Mouse (Mus musculus) cortical plate, adult 2 months (tissue): ENCODE data around the gene Phykpl. TPM values are rescaled to one million over a fixed set of nuclear protein-coding genes. Genes with fewer than 3 reads are reported as not detected.

Source experiments
- H3K27ac ChIP-seq: fragments of 200-500 bp; 2 replicates; pipeline ENCODE4 v1.5.1; 2012; ENCODE audit warnings: low read length, control low read depth, inconsistent platforms; ENCODE audit not compliant: insufficient read depth
- H3K4me1 ChIP-seq: fragments of 200-500 bp; 2 replicates; pipeline ENCODE4 v1.6.1; 2011; ENCODE audit warnings: low read length; ENCODE audit not compliant: control insufficient read depth, insufficient read depth
- H3K4me3 ChIP-seq: fragments of 200-500 bp; 2 replicates; pipeline ENCODE4 v1.5.1; 2011; ENCODE audit warnings: mild to moderate bottlenecking, low read length, control low read depth; ENCODE audit not compliant: insufficient read depth
- CTCF ChIP-seq: fragments of 200-500 bp; IDR thresholded peaks from 2 replicates; pipeline ENCODE4 v1.5.1; 2011; ENCODE audit warnings: mild to moderate bottlenecking, control low read depth, low read length; ENCODE audit not compliant: insufficient read depth; ENCODE audit errors: extremely low read depth
- POLR2A ChIP-seq: fragments of 200-500 bp; IDR thresholded peaks from 2 replicates; pipeline ENCODE4 v1.6.1; 2011; ENCODE audit warnings: mild to moderate bottlenecking, low read length, control low read depth; ENCODE audit not compliant: insufficient read depth; ENCODE audit errors: extremely low read depth
- polyA plus RNA-seq: library from polyadenylated mRNA; depleted of rRNA; stranded (reverse); fragments of >200 nt; gene quantifications from 2 replicates; pipeline ENCODE4 v1.2.3, GENCODE M21; 2012

Phykpl gene
- polyA plus RNA-seq, 1 experiment: 9.7 TPM

GRCm38 (mm10) chr11:51638497-51638896 is 53.9 kb downstream of the Phykpl start:
- H3K4me3 ChIP-seq: no peak overlapping the region
- H3K4me1 ChIP-seq: 0 out of 2 replicates have a peak, but pooled peaks cover 1% of the 10 kb centered on the region
- no peak for TF ChIP-seq CTCF
- TF ChIP-seq POLR2A: no peak
- H3K27ac ChIP-seq: no peak overlapping the region

- TF ChIP-seq POLR2A: no peak
- TF ChIP-seq CTCF: no peak
- Histone ChIP-seq H3K27ac (no peak overlapping the region), H3K4me3 (no peak overlapping the region)
These were observed 56.2 kb downstream of the Phykpl start for GRCm38 (mm10) chr11:51640748-51641147.

GRCm38 (mm10) chr11:51643202-51643601 is 58.6 kb downstream of the Phykpl start:
- peaks cover 2% of the 10 kb centered on the region; the same call in 1 of the 2 replicates for H3K4me1 ChIP-seq
- no peak overlapping the region for H3K27ac ChIP-seq
- H3K4me3 ChIP-seq: no peak overlapping the region
- no peak for TF ChIP-seq POLR2A
- no peak for TF ChIP-seq CTCF

More at GRCm38 (mm10) chr11:51640748-51641147, 56.2 kb downstream of the Phykpl start:
- 0 out of 2 replicates have a peak, but pooled peaks cover 1% of the 10 kb centered on the region for H3K4me1 ChIP-seq

- TF ChIP-seq CTCF: no peak
- TF ChIP-seq POLR2A: no peak
- Histone ChIP-seq H3K4me3 (no peak overlapping the region), H3K27ac (no peak overlapping the region), H3K4me1 (peaks cover 2% of the 10 kb centered on the region; the same call in 1 of the 2 replicates)
These were observed 59.2 kb downstream of the Phykpl start for GRCm38 (mm10) chr11:51643761-51644160.

- H3K4me3 ChIP-seq: no peak overlapping the region
- H3K4me1 ChIP-seq: peaks cover 2% of the 10 kb centered on the region; the same call in 1 of the 2 replicates
- no peak overlapping the region for H3K27ac ChIP-seq
- TF ChIP-seq POLR2A: no peak
- TF ChIP-seq CTCF: no peak
These were observed 59.7 kb downstream of the Phykpl start for GRCm38 (mm10) chr11:51644217-51644616.

GRCm38 (mm10) chr11:51645293-51645692 is 60.7 kb downstream of the Phykpl start:
- H3K4me3 ChIP-seq: no peak overlapping the region
- peaks cover 2% of the 10 kb centered on the region; the same call in 1 of the 2 replicates for H3K4me1 ChIP-seq
- no peak for TF ChIP-seq CTCF
- TF ChIP-seq POLR2A: no peak
- H3K27ac ChIP-seq: no peak overlapping the region

GRCm38 (mm10) chr11:51646245-51646644 is 61.7 kb downstream of the Phykpl start:
- Histone ChIP-seq H3K4me1 (peaks cover 2% of the 10 kb centered on the region; the same call in 1 of the 2 replicates), H3K27ac (no peak overlapping the region), H3K4me3 (no peak overlapping the region)
- TF ChIP-seq CTCF: no peak
- no peak for TF ChIP-seq POLR2A

- H3K4me1 ChIP-seq: peaks cover 2% of the 10 kb centered on the region; the same call in 1 of the 2 replicates
- H3K27ac ChIP-seq: 0 out of 2 replicates have a peak overlapping the region, but pooled peaks have one; percentile 32
- no peak overlapping the region for H3K4me3 ChIP-seq
- TF ChIP-seq CTCF: no peak
- no peak for TF ChIP-seq POLR2A
These were observed 62.5 kb downstream of the Phykpl start for GRCm38 (mm10) chr11:51646751-51647667.

- H3K4me3 ChIP-seq: no peak overlapping the region; the same call in 1 of the 2 replicates
- peaks cover 2% of the 10 kb centered on the region; the same call in 1 of the 2 replicates for H3K4me1 ChIP-seq
- TF ChIP-seq CTCF: no peak
- no peak for TF ChIP-seq POLR2A
- H3K27ac ChIP-seq: 0 out of 2 replicates have a peak overlapping the region, but pooled peaks have one; percentile 8
These were observed 64.0 kb downstream of the Phykpl start for GRCm38 (mm10) chr11:51648566-51648965.

- Histone ChIP-seq H3K4me1 (peaks cover 2% of the 10 kb centered on the region; the same call in 1 of the 2 replicates), H3K4me3 (peak overlapping the region; percentile 66), H3K27ac (peak overlapping the region; percentile 8; the same call in 1 of the 2 replicates)
- no peak for TF ChIP-seq CTCF
- no peak for TF ChIP-seq POLR2A
These were observed 64.7 kb downstream of the Phykpl start for GRCm38 (mm10) chr11:51649111-51649888.
